Mouse (Mus musculus): ENCODE measurements around the gene Asphd2.

- no peak for TF ChIP-seq POLR2A (IDR thresholded peaks at IDR 0.05; ENCODE audit: control insufficient read depth, low read depth, low read length)
- no peak for TF ChIP-seq CTCF (IDR thresholded peaks at IDR 0.05; ENCODE audit: control insufficient read depth, insufficient read depth, insufficient replicate concordance, low read depth, low read length)
Observed at GRCm38 (mm10) chr5:112385973-112386372, 8.7 kb downstream of the Asphd2 start.
